Mouse (Mus musculus) ES-Bruce4 (cell line): Measurements from ENCODE around the gene Rrp1b.

Source experiments
- CTCF ChIP-seq: IDR thresholded peaks from one replicate; pipeline ENCODE4 v1.8.1; 2011; ENCODE audit warnings: low read depth, low read length
- POLR2A ChIP-seq: IDR thresholded peaks from one replicate; pipeline ENCODE4 v1.8.1; 2011; ENCODE audit warnings: low read length; ENCODE audit not compliant: insufficient read depth

DNA sequence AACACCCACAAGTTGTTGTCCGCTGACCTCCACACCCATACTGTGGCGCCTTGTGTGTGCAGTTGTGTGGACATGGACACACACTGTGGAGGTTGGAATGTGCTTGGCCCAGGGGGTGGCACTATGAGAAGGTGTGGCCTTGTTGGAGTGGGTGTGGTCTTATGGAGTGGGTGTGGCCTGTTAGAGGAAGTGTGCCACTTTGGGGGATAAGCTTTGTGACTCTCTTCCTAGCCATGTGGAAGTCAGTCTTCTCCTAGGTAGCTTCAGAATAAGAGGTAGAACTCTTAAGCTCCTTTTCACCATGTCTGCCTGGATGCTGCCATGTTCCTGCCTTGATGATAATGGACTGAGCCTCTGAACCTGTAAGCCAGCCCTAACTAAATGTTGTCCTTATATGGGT, 51.2 kb downstream of the Rrp1b start:
- TF ChIP-seq CTCF (no peak), POLR2A (no peak)
